Mouse (Mus musculus): ENCODE data around the gene Mfap4. TPM values are rescaled to one million over a fixed set of nuclear protein-coding genes. Genes with fewer than 3 reads are reported as not detected.

Gene Mfap4
- 66.1 and 71.9 TPM in 2 replicates for polyA plus RNA-seq (2014; fragmentation: Nextera tagmentation; extraction: Ambion mirVana)

DNA sequence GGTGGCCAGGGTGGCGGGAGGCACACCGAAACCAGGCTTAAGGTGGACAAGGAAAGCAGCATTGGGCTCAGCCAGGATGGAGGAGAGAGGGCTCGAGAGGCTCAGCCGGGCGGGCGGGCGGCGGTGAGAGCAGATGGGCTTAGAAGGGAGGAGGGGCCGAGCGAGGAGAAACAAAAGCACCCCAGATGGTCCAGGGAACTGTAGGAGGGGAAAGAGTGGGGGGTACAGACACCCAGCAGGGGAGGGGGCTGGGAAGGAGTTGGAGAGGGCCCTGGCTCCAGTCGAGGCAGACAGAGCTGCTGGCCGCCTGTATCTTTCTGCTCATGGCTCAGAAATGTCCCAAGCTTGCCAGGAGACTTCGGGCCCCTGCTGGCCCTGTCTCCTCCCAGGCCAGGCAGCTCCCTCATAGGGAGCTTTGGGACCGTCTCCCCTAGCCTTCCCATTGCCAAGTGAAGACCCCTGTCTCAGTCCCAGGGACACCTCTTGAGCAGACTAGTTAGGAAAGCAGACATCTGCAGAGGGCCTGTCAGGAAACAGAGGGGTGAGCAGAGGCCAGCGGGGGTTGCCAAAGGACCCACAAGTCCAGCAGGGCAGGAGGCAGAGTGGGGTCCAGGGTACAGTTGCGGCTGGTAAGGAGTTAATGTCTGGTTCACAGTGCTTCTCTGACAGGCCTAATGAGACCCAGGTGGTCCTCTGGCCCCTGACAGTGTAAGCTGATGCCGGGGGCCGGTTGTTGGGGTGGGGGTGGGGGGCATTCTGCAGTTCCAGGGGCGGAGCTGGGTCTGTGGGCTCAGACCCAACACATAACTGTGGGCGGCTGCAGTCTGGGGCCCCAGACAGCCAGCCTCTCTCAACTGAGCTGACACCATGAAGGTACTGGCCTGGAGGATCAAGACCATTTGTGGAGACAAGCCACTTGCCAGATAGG is at the start of gene Mfap4:
TSS of gene Mfap4 (plus strand) at position 819 of the 928 bp plus-strand sequence.
- Histone ChIP-seq H3K36me3 (ENCODE audit: control insufficient read depth, insufficient read depth, low read length) (peaks cover 5% of the 10 kb centered on the region; the same call in 1 of the 2 replicates), H3K4me1 (replicated peaks; ENCODE audit: control insufficient read depth, insufficient read depth, low read length) (peaks cover 20% of the 10 kb centered on the region), H3K27me3 (ENCODE audit: control insufficient read depth, insufficient read depth, low read length) (no peaks in the 10 kb centered on the region), H3K4me2 (ENCODE audit: low read depth, low read length, severe bottlenecking) (peak within 1 kb of the TSS; percentile 52), H3K27ac (ENCODE audit: low read depth, low read length) (peak within 1 kb of the TSS; percentile 97), H3K9me3 (ENCODE audit: control insufficient read depth, low read length) (no peaks in the 10 kb centered on the region), H3K9ac (ENCODE audit: low read length) (peak within 1 kb of the TSS; percentile 61), H3K4me3 (ENCODE audit: low read depth, low read length) (peak within 1 kb of the TSS; percentile 12)
- 5% methylated on average over 20 of the region's 20 CpGs for WGBS
- ATAC-seq (replicated peaks; ENCODE audit: low FRiP score): peak; percentile 77
- DNase-seq (ENCODE audit: low spot score): peak; percentile 79

- H3K36me3 ChIP-seq (ENCODE audit: control insufficient read depth, insufficient read depth, low read length): no peaks in the 10 kb centered on the region
- H3K4me2 ChIP-seq (ENCODE audit: low read depth, low read length, severe bottlenecking): no peak overlapping the region
- no peak overlapping the region for H3K27ac ChIP-seq (ENCODE audit: low read depth, low read length)
- H3K4me1 ChIP-seq (replicated peaks; ENCODE audit: control insufficient read depth, insufficient read depth, low read length): no peaks in the 10 kb centered on the region
- H3K9ac ChIP-seq (ENCODE audit: low read length): no peak overlapping the region
- H3K9me3 ChIP-seq (ENCODE audit: control insufficient read depth, low read length): no peaks in the 10 kb centered on the region
- no peak for DNase-seq (ENCODE audit: low spot score)
- WGBS: 83% methylated on average over 1 of the region's 2 CpGs
- no peak for ATAC-seq (replicated peaks; ENCODE audit: low FRiP score)
- no peak overlapping the region for H3K4me3 ChIP-seq (ENCODE audit: low read depth, low read length)
- H3K27me3 ChIP-seq (ENCODE audit: control insufficient read depth, insufficient read depth, low read length): no peaks in the 10 kb centered on the region
Observed at GRCm38 (mm10) chr11:61436298-61436697, 48.9 kb upstream of the Mfap4 start.

GRCm38 (mm10) chr11:61439170-61439569 is 46.1 kb upstream of the Mfap4 start:
- no peak overlapping the region for H3K4me3 ChIP-seq (ENCODE audit: low read depth, low read length)
- no peaks in the 10 kb centered on the region for H3K36me3 ChIP-seq (ENCODE audit: control insufficient read depth, insufficient read depth, low read length)
- H3K4me1 ChIP-seq (replicated peaks; ENCODE audit: control insufficient read depth, insufficient read depth, low read length): no peaks in the 10 kb centered on the region
- no peak for DNase-seq (ENCODE audit: low spot score)
- H3K9ac ChIP-seq (ENCODE audit: low read length): no peak overlapping the region
- 74% methylated on average over 3 of the region's 3 CpGs for WGBS
- no peak overlapping the region for H3K27ac ChIP-seq (ENCODE audit: low read depth, low read length)
- no peaks in the 10 kb centered on the region for H3K27me3 ChIP-seq (ENCODE audit: control insufficient read depth, insufficient read depth, low read length)
- H3K9me3 ChIP-seq (ENCODE audit: control insufficient read depth, low read length): no peaks in the 10 kb centered on the region
- no peak overlapping the region for H3K4me2 ChIP-seq (ENCODE audit: low read depth, low read length, severe bottlenecking)
- no peak for ATAC-seq (replicated peaks; ENCODE audit: low FRiP score)

DNA sequence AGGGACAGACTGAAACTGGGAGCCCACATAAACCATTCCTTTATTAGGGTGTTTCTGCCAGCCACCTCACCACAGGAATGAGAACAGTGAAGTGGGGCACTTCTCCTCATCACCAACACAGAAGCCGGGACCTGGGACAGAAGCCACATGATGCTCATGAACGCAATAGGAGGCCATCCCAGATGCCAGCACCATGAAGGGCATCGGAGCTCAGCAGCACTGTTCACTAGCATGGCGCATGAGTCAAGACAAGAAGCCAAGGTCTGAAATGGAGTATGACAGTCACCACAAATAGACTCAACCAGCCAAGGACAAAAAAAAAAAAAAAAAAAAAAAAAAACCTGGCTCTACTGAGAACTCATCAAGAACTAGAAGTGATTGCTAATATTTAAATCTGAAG is 44.8 kb upstream of the Mfap4 start:
- Histone ChIP-seq H3K9me3 (ENCODE audit: control insufficient read depth, low read length) (no peaks in the 10 kb centered on the region), H3K4me1 (replicated peaks; ENCODE audit: control insufficient read depth, insufficient read depth, low read length) (no peaks in the 10 kb centered on the region), H3K4me3 (ENCODE audit: low read depth, low read length) (no peak overlapping the region), H3K27me3 (ENCODE audit: control insufficient read depth, insufficient read depth, low read length) (no peaks in the 10 kb centered on the region), H3K4me2 (ENCODE audit: low read depth, low read length, severe bottlenecking) (no peak overlapping the region), H3K9ac (ENCODE audit: low read length) (no peak overlapping the region), H3K36me3 (ENCODE audit: control insufficient read depth, insufficient read depth, low read length) (no peaks in the 10 kb centered on the region), H3K27ac (ENCODE audit: low read depth, low read length) (no peak overlapping the region)
- ATAC-seq (replicated peaks; ENCODE audit: low FRiP score) (no peak), DNase-seq (ENCODE audit: low spot score) (no peak)
- WGBS: 97% methylated on average over 4 of the region's 4 CpGs

DNA sequence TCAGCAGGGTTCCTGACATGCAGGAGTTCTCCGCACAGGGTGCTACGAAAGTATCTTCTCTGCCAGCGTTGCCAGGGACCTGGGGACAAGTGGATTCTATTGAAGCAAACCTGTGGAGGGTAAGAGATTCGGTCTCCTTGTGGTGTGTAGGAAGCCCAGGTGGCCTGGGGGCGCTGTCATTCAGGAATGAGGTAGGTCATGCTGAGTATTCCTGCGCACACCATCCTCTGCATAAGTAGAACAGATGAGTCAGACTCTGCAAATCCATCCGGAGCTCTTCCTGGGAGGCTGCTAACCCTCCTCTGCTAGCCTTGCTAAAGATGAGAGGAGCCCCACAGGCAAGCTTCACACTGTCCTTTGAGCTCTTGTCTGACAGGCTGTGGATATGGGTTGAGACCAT is 43.6 kb upstream of the Mfap4 start:
- H3K9ac ChIP-seq (ENCODE audit: low read length): no peak overlapping the region
- 82% methylated on average over 7 of the region's 7 CpGs for WGBS
- no peak for ATAC-seq (replicated peaks; ENCODE audit: low FRiP score)
- no peaks in the 10 kb centered on the region for H3K36me3 ChIP-seq (ENCODE audit: control insufficient read depth, insufficient read depth, low read length)
- H3K4me3 ChIP-seq (ENCODE audit: low read depth, low read length): no peak overlapping the region
- no peaks in the 10 kb centered on the region for H3K4me1 ChIP-seq (replicated peaks; ENCODE audit: control insufficient read depth, insufficient read depth, low read length)
- H3K27me3 ChIP-seq (ENCODE audit: control insufficient read depth, insufficient read depth, low read length): no peaks in the 10 kb centered on the region
- H3K9me3 ChIP-seq (ENCODE audit: control insufficient read depth, low read length): no peaks in the 10 kb centered on the region
- no peak overlapping the region for H3K4me2 ChIP-seq (ENCODE audit: low read depth, low read length, severe bottlenecking)
- H3K27ac ChIP-seq (ENCODE audit: low read depth, low read length): no peak overlapping the region
- no peak for DNase-seq (ENCODE audit: low spot score)

DNA sequence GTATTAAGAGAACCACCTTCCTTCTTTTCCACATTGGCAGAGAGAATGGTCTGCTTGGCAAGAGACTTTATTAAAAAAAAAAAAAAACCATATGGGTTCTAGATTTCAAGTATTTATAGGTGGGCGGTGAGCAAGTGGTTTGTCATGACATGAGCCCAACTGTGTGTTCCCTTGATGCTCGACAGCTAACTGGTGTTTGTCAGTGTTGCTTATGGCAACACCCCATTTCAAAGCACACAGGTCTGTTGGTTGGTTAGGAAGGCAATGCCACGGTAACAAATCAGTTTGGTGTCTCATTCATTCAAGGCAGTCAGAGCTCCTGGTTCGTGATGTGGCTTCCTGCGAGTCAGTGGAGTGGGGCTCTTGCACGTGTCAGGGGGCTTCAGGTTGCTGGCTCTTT is 41.4 kb upstream of the Mfap4 start:
- no peak for DNase-seq (ENCODE audit: low spot score)
- H3K4me3 ChIP-seq (ENCODE audit: low read depth, low read length): no peak overlapping the region
- no peak for ATAC-seq (replicated peaks; ENCODE audit: low FRiP score)
- H3K9me3 ChIP-seq (ENCODE audit: control insufficient read depth, low read length): no peaks in the 10 kb centered on the region
- no peaks in the 10 kb centered on the region for H3K36me3 ChIP-seq (ENCODE audit: control insufficient read depth, insufficient read depth, low read length)
- H3K4me2 ChIP-seq (ENCODE audit: low read depth, low read length, severe bottlenecking): no peak overlapping the region
- 87% methylated on average over 6 of the region's 6 CpGs for whole genome bisulfite sequencing
- 0 out of 2 replicates have a peak, but pooled peaks cover 3% of the 10 kb centered on the region for H3K4me1 ChIP-seq (replicated peaks; ENCODE audit: control insufficient read depth, insufficient read depth, low read length)
- no peak overlapping the region for H3K27ac ChIP-seq (ENCODE audit: low read depth, low read length)
- H3K27me3 ChIP-seq (ENCODE audit: control insufficient read depth, insufficient read depth, low read length): no peaks in the 10 kb centered on the region
- H3K9ac ChIP-seq (ENCODE audit: low read length): no peak overlapping the region

- Histone ChIP-seq H3K9me3 (ENCODE audit: control insufficient read depth, low read length) (no peaks in the 10 kb centered on the region), H3K4me3 (ENCODE audit: low read depth, low read length) (no peak overlapping the region), H3K36me3 (ENCODE audit: control insufficient read depth, insufficient read depth, low read length) (no peaks in the 10 kb centered on the region), H3K4me2 (ENCODE audit: low read depth, low read length, severe bottlenecking) (no peak overlapping the region), H3K9ac (ENCODE audit: low read length) (no peak overlapping the region), H3K4me1 (replicated peaks; ENCODE audit: control insufficient read depth, insufficient read depth, low read length) (0 out of 2 replicates have a peak, but pooled peaks cover 3% of the 10 kb centered on the region), H3K27me3 (ENCODE audit: control insufficient read depth, insufficient read depth, low read length) (no peaks in the 10 kb centered on the region), H3K27ac (ENCODE audit: low read depth, low read length) (no peak overlapping the region)
- 93% methylated on average over 8 of the region's 8 CpGs for WGBS
- no peak for ATAC-seq (replicated peaks; ENCODE audit: low FRiP score)
- no peak for DNase-seq (ENCODE audit: low spot score)
Observed at GRCm38 (mm10) chr11:61447296-61447695, 37.9 kb upstream of the Mfap4 start.

DNA sequence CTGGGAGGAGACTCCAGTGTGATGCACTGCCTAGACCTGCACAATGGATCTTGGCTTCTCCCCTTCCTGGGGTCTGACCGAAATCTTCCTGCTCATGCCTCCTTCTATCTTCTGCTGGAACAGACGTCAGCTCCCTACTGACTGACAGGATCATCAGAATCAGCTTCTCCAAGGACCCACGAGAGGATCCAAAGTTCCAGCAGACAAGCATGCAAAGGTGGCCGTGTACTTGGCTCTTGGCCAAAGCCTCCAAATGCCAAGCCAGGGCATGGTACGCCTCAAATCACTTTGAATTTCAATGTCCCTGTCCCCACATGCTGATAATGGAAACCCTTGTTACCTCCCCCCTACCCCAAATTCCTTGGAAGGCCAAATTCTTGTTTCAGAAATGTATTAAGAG is 37.2 kb upstream of the Mfap4 start:
- no peaks in the 10 kb centered on the region for H3K36me3 ChIP-seq (ENCODE audit: control insufficient read depth, insufficient read depth, low read length)
- ATAC-seq (replicated peaks; ENCODE audit: low FRiP score) (no peak), DNase-seq (ENCODE audit: low spot score) (no peak)
- H3K4me1 ChIP-seq (replicated peaks; ENCODE audit: control insufficient read depth, insufficient read depth, low read length): 0 out of 2 replicates have a peak, but pooled peaks cover 3% of the 10 kb centered on the region
- H3K9me3 ChIP-seq (ENCODE audit: control insufficient read depth, low read length): no peaks in the 10 kb centered on the region
- no peak overlapping the region for H3K4me2 ChIP-seq (ENCODE audit: low read depth, low read length, severe bottlenecking)
- 66% methylated on average over 5 of the region's 5 CpGs for WGBS
- H3K9ac ChIP-seq (ENCODE audit: low read length): no peak overlapping the region
- H3K4me3 ChIP-seq (ENCODE audit: low read depth, low read length): no peak overlapping the region
- no peaks in the 10 kb centered on the region for H3K27me3 ChIP-seq (ENCODE audit: control insufficient read depth, insufficient read depth, low read length)
- H3K27ac ChIP-seq (ENCODE audit: low read depth, low read length): no peak overlapping the region

Measured in forebrain, embryonic 11.5 days (tissue).